Mouse (Mus musculus): ENCODE results near the gene Ipo13.

- TF ChIP-seq CTCF (IDR thresholded peaks at IDR 0.05; ENCODE audit: low read depth), result no peak
- no peak for TF ChIP-seq EP300 (IDR thresholded peaks at IDR 0.05; ENCODE audit: low read depth)
These were observed 65.7 kb downstream of the Ipo13 start for GRCm38 (mm10) chr4:117849063-117849462.

Measured in heart, postnatal 0 days (tissue).